Mouse (Mus musculus) kidney, adult 9 months (tissue): ENCODE measurements around the gene Ube2c.
"Not testable (repeated sequence)": the region's sequence is repeated elsewhere in the genome, so short reads cannot be mapped to it uniquely, and the experiment has no call there.

ENCODE experiments used
- DNase-seq: peaks from one replicate; pipeline ENCODE4 v3.0.0; 2022

The Ube2c gene

DNA sequence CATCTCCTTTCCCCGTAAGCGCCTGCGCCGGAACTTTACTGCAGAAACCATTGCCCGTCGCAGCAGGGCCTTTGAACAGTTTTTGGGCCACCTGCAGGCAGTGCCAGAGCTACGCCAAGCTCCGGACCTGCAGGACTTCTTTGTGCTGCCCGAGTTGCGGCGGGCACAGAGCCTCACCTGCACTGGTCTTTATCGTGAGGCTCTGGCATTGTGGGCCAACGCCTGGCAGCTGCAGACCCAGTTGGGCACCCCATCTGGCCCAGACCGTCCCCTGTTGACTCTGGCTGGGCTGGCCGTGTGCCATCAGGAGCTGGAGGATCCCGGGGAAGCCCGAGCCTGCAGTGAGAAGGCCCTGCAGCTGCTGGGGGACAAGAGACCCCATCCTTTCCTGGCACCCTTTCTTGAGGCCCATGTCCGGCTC lies 22.2 kb downstream of the Ube2c start:
- DNase-seq, result no peak

DNA sequence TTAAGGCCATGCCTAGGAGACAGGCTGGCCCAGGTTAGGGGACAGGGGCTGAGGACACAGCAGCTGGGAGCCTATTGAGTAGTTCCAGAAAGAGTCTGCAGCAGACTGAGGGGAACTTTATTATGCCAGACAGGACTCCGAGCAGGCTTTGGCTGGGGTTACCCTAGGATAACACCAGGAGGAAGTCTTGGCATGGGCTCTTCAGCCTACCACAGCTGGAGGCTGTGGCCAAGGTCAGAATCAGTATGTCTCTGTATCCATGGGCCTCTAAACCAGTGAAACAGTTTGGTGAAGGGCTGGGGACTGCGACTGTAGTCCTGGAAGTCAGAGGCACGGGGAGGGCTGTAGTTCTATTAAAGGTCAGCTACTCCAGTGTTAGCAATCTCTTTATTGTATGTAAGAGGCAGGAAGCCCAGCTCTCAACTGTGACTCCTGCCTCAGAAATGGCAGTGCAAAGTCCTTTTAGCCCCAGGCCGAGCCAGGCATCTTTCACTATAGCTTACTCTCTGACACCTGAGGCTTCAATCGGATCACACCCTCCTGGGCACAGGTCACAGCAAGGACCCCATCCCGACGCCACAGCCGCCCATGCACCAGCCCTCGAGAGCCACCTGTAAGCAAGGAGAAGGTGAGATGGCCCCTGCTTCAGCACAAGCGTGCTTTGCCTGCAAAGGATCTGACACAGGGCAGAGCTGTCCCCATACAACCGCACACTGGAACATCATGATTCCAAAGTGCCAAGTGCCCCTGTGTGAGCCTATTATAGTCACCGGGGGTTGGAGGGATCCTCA lies 22.9 kb downstream of the Ube2c start:
- DNase-seq, result no peak

DNA sequence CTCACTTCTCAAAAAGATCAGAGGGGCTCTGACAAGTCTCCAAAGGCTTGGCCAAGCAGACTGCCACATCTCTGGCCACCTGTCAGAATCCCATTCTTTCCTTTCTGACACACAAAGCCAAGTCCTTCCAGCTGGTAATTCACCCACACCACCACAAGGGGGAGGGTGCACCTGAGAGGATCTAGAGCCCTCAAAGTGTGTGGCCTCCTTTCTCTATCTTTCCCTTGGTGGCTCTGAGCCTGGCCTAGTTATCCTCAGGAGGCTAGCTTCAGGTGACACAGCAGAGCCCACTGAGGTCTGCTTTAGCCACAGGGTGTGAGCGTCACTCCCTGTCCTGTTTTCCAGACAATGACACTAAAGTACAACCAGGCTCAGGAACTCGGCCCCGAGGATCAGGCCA lies 23.5 kb downstream of the Ube2c start:
- peak; percentile 72 for DNase-seq

DNA sequence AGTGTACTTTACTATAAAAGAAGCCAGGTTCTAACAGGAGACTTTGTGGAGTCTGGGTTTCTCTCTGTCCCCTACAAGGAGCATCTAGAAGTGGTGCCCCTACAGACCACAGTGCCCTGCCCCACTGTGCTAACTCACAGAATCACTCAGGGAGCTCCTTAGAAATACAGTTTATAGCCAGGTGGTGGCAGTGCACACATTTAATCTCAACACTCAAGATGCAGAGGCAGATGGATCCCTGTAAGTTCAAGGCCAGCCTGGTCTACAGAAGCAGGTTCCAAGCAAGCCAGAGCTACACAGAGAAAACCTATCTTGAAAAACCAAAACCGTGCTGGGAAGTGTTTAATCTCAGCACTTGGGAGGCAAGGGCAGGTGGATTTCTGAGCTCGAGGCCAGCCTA lies 24.1 kb downstream of the Ube2c start:
- no peak for DNase-seq

DNA sequence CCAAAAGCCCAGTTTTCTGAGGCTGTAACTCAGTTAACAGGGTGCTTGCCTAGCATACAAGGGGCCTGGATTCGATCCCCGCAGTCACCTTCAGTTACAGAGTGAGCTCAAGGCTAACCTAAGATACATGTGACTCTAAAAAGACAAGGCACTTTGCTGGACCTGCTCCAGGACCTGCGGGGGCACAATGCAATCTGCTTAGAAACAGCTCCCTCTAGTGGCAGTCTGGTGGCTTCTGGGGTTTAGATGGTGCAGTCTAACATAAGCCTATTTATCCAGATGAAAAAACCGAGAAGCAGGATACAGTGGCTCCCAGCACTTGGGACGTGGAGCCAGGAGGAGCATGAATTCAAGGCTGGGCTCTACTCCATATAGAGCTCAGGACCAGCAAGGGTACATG lies 24.6 kb downstream of the Ube2c start:
- peak; percentile 93 for DNase-seq

DNA sequence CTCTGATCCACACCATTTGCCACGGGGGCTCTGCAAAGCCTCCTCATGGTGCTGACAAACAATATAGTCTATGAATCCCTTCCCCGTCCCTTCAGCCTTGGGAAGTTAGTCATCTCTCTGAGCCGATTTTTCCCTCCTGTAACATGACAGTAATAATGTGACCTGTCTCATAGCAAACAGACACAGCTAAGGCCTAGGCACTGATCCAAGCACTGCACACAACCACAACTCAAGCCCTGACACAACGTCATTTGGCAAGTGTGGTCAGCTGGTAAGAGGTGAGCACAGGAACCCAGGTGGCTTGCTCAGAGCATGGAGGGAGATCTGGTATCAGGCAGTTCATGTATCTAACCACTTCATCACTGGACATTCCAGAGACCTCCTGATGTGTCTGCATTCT lies 26.2 kb downstream of the Ube2c start:
- no peak for DNase-seq

DNA sequence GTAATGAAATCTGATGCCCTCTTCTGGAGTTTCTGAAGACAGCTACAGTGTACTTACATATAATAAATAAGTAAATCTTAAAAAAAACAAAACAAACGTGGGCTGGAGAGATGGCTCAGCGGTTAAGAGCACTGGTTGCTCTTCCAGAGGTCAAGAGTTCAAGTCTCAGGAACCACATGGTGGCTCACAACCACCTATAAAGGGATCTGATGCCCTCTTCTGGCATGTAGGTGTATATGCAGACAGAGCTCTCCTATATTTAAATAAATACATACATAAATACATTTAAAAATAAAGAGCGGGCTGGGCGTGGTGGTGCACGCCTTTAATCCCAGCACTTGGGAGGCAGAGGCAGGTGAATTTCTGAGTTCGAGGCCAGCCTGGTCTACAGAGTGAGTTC lies 28.9 kb downstream of the Ube2c start:
- not testable (repeated sequence) for DNase-seq

DNA sequence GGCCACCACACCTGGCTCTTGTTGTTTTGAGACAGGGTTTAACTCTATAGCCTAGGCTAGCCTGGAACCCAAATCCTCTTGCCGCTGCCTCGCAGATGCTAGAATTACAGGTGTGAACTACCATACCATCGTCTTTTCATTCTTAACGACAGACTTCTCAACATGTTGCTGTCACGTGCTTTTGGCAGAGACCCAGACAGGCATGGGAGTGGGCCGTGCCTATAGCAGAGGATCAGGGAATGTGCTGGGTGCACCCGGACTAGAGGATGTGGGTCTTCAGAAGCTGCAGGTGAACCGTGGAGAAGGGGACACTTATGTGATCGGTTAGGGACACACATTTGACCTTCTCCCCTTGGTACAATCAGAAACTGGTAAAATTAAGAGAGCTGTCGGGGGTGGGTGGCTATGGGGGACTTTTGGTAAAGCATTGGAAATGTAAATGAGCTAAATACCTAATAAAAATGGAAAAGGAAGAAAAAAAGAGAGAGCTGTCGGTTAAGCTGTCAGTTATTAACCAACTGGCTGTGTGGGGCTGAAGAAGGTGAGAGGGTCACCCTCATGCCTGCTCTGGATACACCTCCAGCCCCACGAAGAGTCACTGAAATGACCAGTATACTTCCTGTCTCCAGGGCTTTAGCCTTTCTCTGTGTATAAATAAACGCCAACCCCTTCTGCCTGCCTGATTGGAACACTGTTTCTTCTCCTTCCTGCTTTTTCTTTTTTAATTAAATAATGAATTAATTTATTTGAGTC lies 30.7 kb downstream of the Ube2c start:
- DNase-seq, result no peak

DNA sequence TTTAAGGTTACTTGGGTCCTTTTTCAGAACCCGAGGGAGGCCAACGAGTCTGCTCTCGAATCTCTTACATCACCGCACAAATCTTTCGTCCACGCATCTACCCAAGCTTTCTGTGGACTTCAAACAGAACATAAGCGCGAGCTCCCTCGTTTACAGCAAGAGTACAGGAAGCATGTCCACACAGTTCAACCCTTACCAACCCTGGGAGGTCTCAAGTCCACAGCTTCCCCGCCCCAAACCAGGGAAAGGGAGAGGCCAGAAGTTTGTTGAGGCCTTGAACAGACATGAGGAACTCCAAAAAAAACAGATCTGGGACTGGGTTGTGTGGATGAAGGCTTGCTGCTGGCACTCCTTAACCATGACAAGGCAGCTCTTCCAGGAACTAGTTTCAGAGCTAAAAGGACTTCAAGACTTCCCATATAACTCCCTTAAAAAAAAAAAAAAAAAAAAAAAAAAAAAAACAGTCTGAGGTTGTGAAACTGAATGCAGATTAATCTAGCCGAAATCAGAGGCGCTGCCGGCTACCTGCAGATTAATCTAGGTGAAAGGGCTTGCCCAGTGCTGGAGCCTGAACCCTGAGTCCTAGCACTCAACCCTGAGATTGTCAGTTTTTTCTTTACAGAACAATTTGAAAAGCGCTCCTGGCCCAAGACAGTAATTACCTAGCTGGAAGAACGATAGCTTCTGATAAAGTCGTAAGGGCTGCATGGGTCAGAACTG lies 33.7 kb downstream of the Ube2c start:
- peak; percentile 57 for DNase-seq

DNA sequence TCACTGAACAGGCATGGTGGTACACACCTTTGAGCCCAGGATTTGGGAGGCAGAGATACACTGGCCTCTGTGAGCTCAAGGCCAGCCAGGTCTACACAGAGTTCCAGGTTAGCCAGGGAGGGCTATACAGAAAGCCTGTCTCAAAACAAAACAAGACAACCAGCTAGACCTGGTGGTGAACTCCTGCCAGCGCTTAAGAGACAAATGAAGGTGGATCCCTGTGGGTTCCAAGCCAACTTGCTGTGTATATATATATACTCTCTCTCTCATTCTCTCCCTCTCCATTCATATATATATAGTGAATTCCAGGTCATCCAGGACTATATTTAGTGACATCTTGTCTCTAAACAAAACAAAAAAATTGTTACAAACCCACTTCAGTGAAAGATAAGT lies 34.2 kb downstream of the Ube2c start:
- no peak for DNase-seq

DNA sequence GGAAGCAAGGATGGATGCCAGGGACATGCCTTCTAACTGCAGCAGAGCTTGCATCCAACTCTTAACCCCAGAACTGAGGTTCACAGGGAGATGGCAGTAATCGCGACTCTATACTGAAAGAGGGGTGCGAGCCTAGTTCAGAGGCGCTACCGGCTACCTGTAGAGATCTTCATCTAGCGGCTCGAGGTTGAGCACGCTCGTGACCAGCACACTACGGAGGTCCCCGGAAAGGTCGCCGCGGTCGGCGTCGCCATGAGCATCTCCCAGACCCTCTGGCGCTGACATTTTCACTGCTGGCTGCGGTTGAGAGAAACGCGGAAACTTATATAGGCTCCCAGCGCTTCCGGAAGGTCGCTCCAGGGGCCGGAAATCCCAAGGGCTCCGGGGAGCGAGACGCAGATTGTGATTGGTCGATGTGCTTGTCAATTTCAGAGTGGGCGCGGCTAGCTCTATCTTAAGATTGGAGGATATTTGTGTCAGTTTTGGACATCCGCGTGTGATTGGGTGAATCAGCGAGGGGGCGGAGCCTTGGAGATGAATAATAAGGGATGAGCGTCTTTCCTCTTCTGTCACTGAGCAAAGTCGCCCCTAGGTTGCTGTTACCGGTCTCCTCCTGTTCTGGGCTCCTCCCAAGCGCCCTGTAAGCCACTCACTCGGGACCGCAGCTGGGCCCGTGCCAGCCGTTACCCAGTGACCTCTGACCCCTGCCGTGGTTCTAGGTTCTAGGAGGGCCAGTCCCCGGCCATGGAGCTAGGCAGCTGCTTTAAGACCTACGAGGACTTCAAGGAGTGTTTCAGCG lies 35.0 kb downstream of the Ube2c start, which contains the start of the genes Acot8 and Zswim3:
TSS of gene Acot8 (minus strand) at position 350 of the 799 bp plus-strand sequence.
TSS of gene Zswim3 (plus strand) at position 566 of the 799 bp plus-strand sequence.
- peak; percentile 99 for DNase-seq

DNA sequence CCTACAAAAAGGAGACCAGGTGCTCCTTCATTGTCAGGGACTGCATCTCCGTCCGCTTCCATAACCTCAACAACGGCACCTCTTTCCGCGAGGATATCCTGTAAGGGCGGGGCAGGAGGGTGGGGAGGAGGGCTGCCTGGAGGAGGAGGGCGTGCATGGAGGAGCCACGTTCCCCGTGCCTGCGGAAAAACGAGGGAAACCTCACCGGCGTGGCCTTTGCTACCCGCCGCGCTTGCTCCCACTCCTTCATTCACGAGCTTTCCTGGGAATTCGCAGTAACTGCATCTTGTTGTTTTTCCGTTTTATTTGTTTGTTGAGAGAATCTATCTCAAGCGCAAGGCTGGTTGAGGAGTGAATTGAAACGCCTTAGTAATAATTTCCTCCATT lies 35.6 kb downstream of the Ube2c start:
- DNase-seq, result no peak

DNA sequence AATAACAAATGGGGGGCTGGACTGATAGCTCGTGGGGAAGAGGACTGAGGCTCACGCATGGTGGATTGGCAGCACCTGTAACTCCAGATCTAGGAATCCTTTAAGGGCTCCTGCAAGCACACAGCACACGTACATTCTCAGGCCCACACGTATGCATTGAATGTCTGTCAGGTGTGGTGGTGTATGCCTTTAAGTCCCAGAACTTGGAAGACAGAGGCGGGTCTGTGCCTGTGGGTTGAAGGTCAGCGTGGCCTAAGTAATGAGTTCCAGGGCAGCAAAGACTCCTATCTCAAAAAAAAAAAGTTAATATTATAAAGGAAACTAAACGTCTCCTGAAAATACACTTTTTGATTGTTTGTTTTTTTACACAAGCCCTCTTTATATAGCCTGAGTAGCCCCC lies 36.9 kb downstream of the Ube2c start:
- DNase-seq, result no peak

DNA sequence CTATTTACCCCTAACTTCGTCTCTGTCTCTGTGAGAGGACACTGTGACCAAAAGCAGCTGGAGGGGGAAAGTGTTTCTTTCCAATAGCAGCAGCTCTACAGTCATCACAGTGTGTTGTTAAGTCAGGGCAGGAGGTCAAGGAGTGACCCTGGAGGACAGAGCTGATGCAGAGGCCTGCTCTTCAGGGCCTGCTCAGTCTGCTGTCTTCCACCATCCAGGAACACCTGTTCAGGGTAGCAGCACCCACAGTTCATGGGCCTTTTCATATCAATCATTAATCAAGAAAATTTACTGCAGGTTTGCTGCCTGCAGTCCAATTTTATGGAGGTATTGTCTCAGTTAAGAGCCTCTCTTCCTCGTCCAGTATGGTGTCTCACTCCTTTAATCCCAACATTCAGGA lies 43.9 kb downstream of the Ube2c start:
- DNase-seq, result no peak

DNA sequence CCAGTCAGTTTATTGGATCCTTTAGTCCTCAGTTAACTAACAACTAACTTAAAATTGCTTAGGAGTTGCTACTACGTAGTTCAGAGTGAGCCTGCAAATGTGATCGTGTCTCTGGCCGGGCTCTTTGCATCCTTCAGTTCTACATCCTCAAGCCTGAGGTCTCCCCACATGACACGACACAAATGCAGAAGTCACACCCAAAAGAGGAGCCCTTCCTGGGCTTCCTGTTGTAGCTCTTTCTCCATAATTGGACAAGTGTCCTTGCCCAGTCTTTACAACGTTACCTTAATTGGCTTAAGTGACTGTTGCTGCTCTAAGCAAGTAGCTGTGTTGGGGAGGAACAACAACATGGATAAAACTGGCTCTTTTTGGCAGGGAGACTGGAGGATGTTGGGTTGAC lies 45.6 kb downstream of the Ube2c start:
- DNase-seq, result no peak

DNA sequence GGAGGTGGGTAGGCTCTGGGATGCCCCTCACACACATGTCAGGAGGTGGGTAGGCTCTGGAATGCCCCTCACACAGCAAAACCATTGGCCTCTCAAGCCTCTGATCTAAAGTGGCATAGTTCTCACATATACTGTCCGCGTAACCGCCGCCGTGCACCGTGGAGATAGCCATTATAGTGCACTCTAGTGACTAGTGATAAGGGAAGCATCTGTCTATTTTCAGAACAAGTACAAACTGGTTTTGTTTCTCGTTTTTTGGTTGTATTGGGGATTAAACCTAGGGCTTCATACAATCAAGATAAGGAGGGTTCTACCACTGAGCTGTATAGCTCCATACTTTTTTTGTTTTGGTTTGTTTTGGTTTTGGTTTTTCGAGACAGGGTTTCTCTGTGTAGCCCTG lies 46.1 kb downstream of the Ube2c start:
- DNase-seq, result no peak

DNA sequence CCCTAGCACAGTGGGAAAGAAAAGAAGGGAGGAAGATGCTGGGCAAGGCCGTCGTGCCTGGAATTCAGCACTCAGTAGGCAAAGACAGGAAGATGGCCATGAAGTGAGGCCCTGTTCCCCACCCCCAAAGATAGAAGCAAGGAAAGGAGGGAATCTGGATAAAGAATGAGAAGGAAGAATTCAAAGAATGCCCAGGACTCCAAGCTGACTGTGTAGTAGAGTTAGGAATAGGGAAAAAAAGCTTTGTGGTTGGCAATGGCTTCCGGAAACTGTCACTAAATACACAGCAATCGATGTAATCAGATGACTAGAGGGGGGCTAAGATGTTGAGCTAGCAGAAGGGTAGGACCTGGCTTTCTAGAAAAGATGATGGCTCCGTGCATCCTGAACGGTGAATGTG lies 47.5 kb downstream of the Ube2c start:
- DNase-seq, result no peak

DNA sequence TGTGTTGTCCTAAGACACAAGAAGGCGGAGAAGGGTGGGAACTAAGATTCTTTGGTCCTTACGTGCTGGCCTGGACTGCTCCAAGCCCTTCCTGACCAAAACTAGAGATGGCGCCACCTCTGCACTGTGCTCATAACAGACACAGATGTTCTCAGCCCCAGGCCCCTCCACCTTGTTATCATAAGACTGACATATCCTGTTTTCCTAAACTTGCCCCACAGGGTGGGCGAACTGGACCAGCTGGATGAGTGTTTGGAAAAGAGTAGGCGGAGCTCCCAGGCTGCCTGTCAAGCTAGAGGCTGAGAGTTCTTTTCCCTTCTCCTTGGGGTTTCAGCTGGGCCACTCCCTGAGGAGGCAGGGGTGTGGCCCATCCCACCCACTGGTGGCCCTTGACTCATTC lies 48.0 kb downstream of the Ube2c start:
- DNase-seq, result no peak

DNA sequence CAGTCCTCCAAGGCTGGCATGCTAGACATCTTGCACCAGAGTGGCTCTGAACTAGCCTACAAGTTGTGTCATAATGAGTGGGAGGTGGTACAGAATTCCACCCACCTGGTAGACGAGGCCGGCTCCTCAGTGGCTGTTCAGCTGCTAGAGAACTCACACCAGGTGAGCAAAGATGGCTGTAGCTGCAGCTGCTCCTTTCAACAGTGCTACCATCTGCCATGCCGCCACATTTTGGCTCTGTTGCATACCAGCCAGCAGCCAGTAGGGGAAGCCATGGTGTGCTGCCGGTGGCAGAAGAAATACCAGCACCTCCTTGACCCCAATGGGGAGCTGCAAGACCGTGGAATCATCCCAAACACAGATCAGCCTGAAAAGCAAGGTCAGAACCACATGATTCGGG lies 51.4 kb downstream of the Ube2c start:
- DNase-seq, result no peak

DNA sequence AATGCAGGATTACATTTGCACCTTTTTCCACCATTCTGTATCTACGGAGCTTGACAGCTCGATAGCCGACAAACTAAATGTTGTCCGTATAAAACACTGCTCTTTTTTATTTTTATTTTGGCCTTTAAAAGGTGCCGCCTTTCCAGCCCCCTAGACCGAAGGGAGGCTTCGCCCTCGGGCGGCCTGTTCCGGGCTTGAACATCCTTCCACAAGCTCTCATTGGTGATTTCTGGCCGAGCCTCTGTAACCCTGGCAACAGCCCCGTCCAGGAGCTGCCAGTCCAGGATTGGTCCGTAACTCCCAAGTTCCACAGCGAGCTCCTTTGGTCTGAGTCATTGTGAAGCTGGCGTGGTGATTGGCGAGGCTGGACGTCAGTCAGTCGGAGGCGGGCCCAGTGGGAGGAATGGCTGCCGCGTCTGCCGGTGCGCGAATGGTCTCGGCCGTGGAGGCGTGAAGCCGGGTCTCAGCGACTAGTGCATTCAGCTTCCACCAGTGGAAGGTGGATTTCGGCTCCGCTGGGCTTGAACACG lies 53.0 kb downstream of the Ube2c start, which contains the start of gene Zswim1:
TSS of gene Zswim1 (plus strand) at position 51 of the 530 bp plus-strand sequence.
- DNase-seq, result peak; percentile 100

DNA sequence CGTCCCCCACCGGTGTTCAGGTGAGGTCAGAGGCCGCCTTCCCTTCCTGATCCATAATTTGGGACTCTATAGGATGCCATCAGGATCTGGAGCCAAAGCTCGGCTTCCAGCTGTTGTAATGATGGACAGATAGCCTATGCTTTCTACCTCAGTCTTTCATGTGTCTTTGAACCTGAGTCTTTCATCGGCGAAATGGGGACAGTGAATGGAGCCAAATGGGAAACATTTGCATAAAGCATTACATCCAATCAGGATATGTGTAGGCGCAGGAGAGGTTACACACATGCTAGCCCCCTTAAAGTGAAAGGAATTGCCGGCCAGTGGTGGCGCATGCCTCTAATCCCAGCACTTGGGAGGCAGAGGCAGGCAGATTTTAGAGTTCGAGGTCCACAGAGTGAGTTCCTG lies 53.5 kb downstream of the Ube2c start:
- no peak for DNase-seq

DNA sequence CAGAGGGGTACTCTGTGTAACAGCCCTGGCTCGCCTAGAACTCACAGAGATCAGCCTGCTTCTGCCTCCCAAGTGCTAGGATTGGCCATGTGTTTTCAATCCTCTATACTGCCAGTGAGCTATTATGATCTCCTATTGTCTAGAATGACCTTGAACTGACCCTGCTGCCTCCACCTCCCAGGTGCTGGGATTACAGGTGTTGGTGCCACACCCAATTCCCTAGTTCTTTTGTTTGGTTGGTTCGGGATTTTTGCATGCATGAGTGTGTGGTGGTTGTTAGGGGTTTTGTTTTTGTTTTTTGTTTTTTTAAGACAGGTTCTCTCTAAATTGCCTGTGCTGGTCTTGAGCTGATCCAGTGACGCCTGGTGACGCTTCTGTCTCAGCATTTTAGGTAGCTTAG lies 54.3 kb downstream of the Ube2c start:
- DNase-seq, result no peak
